Mouse (Mus musculus): ENCODE results near the gene Nfia.

Nfia gene

DNA sequence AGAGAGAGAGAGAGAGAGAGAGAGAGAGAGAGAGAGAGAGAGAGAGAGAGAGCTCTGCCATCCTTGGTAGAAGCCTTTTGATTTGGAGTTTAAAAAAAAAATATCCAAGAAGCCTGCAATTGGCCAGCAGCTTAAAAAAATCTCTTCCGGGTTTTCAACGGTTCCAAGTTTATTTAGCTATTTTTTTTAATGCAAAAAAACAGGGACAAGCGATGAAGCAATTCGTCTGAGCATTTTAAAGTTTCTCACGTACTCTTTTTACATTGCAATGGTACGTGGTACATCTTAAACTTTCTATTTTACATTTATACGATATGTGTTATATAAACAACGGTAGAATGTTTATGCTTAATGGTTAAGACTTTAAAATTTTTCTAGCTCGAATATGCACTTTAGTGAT is at the start of gene Nfia:
Gene Nfia (plus strand): TSS at position 94 of the 400 bp plus-strand sequence.
- no peak for DNase-seq (ENCODE audit: low read depth in 2 of 2, low spot score in 2 of 2)

DNA sequence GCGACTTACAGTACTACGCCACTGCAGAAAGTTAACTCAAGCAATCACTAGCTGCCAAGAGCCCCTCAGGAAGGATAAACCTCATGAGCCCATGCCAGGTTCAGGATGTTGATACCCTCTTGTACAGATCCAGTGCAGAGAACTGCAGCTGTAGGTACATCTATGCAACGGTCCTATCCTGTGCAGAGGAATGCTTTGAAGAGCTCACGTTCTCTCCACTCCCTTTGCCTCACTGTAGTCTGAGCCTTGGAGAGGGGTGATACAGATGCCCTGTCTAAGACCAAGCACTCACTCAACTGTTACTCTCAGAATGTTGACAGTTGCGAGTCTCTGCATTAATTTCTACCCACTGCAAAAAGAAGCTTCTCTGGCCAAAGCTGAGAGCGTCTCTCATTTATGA is 49.2 kb upstream of the Nfia start:
- DNase-seq (ENCODE audit: low read depth in 2 of 2, low spot score in 2 of 2): no peak

DNA sequence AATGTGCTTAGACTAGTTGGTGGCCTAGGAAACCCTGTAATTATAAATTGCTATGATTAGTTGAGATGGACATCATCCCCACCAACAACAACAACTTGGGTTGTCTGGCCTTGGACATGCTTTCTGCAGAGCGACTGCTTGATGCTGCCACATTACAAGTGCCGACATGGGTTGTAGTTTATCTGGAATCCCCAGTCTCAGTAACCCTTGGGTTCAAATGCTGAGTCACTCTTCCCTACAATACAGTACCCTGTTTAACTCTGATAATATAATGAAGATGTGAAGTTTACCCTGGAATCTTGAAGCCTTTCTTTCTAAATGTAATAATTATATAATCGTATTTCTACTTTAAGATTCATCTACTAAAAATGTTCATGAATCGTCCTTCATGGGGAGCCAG is 44.0 kb upstream of the Nfia start:
- DNase-seq (ENCODE audit: low read depth in 2 of 2, low spot score in 2 of 2): no peak

DNA sequence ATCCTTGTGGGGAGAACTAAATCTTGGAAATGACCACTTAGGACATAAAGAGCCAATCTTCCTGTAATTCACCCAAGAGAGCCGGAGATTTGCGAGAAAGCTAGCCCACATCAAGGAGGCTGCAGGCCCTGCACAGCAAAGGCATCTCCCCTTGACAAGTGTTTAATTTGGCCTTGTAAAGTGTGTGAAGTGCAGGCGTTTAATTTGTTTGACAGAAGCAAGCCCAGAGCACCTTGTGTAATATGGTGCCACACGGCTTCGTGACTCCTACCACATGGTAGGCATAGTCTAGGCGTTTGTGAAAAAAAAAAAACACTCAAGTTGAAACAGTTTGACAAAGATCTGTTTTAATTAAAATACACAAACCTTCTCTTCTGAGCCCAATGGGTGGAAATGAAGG is 42.5 kb upstream of the Nfia start:
- DNase-seq (ENCODE audit: low read depth in 2 of 2, low spot score in 2 of 2): no peak

DNA sequence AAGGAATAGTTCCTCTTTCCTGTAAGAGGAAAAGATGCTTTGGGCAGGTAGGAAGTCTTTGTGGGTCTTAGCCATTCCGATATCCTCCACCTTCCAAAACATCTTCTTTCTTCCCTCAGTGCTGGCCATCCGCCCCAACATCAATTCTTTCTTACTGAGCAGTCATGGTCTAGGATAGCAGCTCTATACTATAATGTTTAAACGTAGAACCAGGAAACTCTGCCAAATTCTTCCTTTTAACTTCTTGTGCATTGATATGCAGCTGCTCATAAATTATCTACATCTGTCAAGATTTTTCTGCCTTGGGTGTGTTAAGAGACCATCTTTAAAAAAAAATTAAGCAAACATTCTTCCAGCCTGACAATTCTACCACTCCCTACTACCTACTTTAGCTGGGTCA is 42.1 kb upstream of the Nfia start:
- no peak for DNase-seq (ENCODE audit: low read depth in 2 of 2, low spot score in 2 of 2)

DNA sequence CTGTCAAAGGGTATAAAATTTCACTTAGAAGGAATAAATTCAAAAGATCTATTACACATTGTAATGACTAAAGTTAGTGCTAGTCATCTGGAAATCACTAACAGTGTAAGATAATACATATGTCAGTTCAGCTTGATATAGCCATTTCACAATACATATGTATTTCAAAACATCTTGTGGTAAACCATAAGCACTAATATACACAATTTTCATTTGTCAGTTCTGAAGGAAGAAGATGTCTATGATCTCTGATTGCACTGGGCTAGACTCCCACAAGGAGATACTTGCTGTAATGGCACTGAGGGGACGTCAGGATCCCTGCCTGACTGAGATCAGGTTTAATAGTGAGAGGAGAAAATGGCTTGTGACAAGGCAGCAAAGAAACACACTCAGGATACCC is 39.1 kb upstream of the Nfia start:
- no peak for DNase-seq (ENCODE audit: low read depth in 2 of 2, low spot score in 2 of 2)

DNA sequence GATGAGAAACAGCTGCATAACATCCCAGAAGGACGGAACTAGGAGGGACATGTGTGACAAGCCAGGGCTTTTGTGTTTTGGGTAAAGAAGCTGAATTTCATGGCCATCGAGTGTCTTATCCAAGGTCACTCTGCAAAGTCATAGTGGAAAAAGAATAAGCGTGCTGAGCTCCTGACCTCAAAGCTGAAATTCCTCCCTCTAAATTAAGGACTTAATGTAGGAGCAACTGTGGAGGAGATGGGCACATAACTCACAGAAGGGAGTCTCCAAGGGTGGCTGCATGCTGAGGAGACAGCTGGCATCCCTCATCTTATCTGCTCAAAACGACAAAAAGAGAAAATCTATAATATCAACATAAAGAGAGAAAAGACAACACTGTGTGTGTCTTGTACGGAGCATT is 28.6 kb upstream of the Nfia start:
- DNase-seq (ENCODE audit: low read depth in 2 of 2, low spot score in 2 of 2): no peak

DNA sequence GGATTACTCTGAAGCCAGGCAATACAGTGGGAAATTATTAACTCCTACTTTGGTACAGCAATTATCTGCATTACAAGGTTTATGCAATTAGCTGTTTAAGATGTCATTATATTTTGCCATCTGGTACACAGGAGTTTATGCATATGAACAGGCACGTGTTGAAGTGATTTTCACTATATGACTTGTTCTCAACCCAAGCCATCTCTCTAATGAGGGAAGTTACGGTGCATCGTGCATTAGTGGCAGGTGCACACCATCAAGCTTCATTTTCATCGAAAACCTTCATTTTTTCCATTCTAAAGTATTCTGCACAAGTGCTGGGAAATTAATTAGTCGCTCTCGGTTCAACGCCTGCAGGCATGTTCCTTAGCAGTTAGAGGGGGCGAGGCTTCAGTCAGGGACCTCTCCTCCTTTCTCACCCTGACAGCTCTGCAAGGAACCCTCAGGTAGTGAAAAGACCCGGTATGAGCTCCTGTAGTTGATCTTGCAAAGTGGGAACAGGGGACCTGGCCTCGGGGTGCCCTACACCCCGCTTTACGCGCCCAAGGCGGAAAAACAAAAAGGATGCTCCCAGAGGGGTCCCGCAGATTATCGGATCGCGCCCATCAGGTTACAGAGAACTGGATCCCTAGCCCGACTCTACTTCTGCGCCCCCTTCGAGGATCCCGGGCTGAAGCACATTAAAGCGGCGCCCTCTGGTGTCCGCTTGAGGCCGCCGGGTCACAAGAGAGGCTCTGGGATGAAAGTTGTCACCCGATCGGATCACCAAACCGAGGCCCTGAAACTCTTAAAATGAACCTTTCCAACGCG is 27.0 kb upstream of the Nfia start:
- DNase-seq (ENCODE audit: low read depth in 2 of 2, low spot score in 2 of 2): peak; percentile 51 to 57

DNA sequence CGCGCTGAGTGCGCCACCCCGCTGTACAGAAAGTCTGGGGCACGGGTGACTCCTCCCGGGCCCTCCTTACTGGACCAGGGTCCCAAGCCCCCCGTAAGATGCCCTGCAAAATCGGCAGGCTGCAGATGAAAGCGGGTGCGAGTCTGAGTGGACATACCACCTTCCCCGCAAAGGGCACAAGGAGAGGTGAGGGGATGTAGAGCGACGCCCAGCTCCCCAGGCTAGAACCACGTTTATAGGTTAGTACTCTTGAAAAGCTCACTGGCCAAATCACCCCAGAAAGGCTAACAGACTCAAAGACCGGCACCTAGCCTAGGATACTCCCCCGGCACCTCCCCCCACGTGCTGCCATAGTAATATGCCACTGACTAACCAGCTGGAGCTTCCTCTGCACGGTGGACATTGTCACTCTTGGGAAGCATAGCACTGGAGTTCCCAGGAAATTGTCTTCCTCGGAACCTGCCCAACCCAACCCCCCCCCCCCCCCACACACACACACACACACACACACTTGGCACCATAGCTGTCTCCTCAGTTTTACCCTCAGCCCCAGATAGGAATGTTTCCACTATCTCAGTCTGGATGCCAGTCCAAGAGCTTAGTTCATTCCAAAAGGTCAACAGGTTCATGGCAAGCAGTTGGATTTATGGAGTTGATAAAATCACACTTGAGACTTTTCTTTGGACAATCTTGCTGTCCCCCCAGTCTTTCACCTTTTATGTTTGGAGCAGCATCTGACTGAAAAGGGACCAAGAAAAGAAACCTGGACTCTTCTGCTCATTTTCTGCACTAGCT is 26.2 kb upstream of the Nfia start:
- no peak for DNase-seq (ENCODE audit: low read depth in 2 of 2, low spot score in 2 of 2)

DNA sequence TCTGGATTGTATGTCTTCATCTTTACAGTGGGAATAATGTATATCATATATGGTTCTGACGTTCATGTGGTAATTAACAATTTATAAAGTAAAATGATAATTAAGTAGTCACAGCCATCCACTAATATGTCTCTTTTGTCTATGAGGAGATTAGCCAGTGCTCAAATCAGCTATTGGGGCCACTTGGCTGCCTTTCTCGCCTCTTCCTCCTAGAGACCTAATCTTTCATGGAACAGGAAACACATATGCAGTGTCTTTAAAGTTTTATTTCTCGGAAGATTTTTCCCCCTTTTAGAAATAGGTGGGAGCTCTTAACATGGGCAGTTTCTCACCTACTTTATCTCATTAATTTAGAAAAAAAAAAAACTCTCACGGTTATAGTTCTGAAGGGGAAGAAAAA is 22.1 kb upstream of the Nfia start:
- no peak for DNase-seq (ENCODE audit: low read depth in 2 of 2, low spot score in 2 of 2)

DNA sequence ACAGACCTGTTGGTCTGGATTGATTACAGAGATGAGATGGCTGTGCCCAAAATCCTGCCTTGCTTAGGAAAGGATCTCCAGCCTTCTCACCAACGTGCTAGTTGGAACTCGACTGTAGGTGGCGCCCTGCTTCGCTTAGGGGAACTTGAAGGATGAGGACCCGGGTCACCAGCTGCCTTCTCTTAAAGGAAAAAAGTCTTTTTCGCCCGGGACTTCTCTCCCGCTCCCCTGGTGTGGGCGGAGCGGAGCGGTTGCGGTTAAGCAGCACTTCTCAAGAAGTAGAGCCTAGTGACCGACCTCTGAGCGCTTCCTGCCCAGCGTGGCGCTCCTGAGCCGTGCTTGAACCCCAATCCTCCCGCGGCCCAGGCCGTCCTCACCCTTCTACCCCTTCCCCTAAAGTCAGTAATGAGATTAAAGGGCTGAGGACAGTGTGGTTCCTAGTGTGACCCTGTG is 21.5 kb upstream of the Nfia start:
- DNase-seq (ENCODE audit: low read depth in 2 of 2, low spot score in 2 of 2): peak; percentile 74 to 85

DNA sequence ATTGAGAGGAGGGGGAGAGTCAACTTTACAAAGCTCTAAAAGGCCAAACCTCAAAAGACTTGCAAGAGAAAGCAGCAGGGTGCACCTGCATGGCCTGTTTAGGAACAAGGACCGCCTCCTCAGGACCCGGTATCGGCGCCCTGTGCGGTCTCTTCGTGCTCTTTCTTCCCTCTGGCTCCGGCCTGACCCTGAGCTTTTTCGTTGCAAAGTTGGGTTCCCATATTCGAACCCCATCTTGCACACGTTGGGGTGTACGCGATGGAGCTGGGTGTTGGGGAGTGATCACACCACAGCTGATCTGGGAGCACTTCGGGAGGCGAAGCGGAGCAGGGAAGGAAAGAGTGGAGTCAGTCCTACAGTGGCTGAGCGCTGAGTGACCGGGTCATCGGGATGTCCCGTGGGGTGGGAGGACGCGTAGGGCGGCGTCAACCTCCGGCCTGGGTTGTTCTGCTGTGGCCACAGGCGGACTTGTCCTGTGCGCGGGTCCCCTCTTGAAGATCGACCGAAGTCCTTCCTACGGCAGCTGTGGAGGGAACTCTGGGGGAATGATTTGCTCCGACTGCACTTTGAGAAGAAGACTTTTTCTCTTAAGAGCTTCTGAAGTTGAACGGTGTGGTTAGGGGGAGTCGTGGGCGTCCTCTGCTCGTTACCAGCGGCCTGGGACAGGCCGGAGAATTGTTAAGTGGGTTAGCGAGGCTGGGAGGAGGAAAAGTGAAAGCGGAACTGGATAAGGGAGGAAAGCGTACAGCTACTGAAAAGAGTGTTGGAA is 20.9 kb upstream of the Nfia start:
- DNase-seq (ENCODE audit: low read depth in 2 of 2, low spot score in 2 of 2): no peak

DNA sequence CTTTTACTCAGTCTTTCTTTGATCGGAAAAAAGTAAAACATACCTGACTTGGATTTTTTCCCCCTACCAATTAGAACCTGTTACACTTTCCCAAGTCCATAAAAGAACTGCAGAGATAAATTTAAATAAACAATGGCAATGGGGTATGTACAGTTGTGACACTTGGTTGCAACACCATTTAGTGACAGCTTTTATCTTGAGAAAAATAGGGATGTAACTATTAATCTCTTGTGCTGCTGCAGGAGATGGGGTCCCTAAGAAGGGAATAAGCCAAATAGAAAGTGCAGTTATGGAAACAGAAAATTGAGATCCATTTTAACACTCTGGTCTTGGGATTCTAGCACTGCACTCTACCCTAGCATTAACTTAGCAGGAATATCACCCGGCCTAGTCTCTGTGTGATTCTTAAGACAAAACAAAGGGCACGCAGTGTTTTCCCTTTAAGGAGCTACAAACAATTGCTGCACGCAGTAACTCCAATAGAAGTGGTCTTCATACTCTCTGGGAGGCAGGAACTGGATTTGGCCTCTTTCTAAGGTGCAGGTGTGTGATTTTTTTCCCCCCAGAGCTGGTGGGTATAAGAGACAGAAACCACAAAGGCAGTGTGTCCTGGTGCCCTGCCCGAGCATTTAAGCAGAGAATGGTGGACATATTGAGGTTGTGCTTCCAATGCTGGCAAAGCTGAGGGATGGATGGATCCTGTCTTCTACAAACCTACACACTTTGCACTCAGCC is 20.1 kb upstream of the Nfia start:
- DNase-seq (ENCODE audit: low read depth in 2 of 2, low spot score in 2 of 2): no peak

DNA sequence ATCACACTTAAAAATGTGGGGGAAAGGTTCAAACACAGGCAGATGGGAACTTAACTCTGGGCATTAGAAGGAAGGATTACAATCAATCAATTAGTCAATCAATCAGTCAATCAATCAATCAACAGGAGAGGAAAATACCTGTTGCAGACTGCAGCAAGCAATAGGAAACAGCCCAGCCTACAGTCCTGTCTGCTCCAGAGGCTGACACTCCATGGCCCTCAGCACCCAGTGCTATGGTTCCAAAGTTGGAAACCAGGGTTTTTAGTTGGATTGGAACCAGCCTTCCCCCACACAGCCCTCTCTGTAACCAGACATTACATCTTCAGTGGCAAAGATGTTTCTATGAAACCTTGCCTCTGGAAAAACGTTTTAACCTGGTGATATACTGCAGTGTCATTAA is 19.0 kb upstream of the Nfia start:
- no peak for DNase-seq (ENCODE audit: low read depth in 2 of 2, low spot score in 2 of 2)

DNA sequence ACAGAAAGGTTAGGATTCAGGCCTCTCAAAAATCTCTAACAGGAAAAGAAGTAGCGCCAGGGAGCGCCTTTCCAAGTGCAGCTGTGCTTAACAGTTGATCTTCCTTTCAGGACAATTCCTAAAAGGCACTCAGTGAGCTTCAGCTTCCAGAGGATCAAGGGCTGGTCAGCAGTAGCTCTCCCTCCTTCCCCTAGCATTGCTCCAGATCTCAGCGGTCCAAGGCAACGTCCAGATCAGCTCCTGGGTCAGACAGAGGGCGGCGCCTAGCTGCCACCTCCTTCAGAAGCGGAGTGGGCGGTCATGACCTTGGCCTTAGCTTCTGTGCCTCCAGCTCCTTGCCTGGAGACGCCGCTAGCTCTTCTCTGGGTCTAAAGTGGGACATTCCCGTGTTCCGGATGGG is 18.3 kb upstream of the Nfia start:
- no peak for DNase-seq (ENCODE audit: low read depth in 2 of 2, low spot score in 2 of 2)

DNA sequence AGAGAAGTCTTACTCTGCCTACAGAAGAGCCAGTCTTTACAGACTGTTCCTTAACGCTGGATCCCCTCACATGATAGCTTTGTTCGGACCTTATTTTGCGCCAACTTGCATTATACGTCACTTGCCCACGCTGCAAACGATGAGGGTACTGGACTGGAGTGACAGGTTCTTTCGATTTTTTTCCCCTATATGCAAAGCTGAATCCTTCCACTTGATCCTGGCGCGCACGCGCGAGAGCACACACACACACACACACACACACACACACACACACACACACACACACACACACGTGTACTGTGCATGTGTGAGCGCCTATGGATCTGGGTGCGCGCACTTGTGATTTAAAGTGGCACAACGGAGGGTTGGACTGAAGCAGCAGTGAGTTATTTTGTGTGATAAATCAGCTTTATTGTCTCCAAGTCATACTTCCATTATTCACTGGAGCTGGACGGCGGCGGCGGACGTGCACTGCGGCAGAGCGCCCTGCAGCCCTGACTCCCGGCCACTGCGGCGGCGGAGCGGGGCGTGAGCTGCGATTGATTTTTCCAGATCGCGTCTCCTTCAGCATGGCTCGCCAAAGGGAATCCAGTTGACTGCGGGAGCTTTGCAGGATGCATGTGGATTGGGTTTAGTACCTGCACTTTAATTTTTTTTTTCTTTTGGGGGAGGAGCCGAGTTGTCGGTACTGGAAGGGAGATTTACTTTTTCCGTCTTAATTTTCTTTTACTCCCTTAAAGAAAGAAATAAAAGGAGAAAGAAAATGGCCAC is 15.1 kb upstream of the Nfia start:
- DNase-seq (ENCODE audit: low read depth in 2 of 2, low spot score in 2 of 2): no peak

DNA sequence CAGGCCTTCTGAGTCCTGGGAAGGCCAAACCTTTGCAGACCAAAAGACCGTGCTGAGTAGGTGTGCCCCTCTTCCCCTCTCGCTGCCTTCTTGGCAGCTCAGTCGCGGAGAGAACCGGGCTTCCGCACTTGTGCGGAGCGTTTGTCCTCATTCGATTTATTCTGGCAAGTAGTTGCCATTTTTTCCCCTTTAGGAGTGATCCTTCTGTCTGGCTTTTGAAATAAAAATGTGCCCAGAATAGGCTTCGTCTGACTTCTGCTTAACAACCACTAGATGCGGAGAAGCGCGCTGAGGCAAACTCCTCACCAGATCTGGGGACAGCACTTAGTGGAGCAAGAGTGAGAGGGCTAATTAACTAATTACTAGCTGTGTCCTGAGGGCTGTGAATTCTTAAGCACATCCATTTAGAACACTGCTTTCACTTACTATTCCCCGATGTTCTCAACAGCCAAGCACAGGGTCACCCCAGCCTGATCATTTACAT is 14.5 kb upstream of the Nfia start:
- DNase-seq (ENCODE audit: low read depth in 2 of 2, low spot score in 2 of 2): no peak

DNA sequence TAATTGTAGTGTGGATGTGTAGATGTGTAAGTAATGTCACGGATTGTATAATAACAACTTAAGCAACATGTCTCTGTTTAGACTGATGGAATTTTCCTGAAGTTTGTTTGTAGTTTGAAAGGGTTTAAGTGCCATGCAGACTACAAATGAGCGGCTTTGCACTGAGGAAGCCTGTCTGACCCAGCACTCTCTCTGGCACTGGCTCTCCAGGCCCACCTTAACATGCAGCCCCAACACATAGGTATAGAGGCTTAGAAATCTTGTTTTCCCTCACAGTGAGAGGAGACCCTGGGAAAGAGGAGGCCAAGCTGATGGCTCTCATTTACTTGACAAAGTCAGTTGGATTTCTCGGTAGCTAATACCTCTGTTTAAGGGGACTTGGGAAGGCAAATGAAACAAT is 13.9 kb upstream of the Nfia start:
- no peak for DNase-seq (ENCODE audit: low read depth in 2 of 2, low spot score in 2 of 2)

DNA sequence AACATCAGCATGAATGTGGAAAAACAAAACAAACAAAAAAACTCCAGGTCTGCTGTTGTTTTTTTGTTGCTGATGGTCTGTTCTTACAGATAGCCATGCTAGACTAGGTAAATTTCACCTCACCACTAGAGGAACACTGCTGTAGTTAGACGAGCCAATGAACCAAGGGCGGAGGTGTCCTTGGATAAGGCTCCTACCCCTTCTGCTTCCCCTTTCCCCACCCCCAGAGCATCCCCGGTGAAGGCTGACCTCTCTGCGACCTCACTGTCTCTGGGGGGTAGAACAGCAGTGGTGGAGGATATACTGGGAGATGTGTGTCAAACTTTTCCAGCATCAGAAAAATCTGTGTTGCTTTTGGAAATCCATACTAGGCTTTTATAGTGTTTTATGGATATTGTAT is 7.9 kb upstream of the Nfia start:
- DNase-seq (ENCODE audit: low read depth in 2 of 2, low spot score in 2 of 2): no peak

DNA sequence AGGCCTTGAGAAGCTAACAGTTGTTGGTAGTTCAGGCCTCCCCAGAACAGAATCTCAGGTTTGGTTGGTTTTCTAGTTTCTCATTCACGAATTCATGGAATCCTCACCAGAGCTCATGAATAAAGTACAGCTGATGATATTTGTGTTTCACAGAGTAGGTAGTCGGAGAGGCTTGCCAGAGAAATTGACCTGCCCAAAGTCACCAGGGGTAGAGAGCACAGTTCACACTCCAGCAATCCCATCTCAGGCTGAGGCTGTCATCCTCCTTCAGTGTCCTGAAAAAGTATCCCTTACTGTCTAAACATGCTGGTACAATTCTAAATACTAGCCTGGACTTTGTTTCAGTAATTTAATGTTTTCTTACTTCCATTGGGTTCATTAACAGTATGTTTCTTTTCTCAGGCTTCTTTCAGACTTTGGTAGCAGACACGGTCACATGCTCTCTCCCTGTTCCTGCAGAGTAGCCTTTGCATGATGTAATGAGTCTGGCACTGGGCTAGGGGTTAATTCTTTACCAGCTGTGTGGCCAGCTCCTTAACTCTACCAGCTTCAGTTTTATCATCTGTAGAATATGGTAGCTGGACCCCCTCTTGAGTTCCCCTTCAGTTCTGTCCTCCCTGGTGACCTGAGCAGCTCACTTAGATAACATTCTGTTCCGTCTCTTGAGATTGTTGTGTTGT is 7.1 kb upstream of the Nfia start:
- no peak for DNase-seq (ENCODE audit: low read depth in 2 of 2, low spot score in 2 of 2)
